Mouse (Mus musculus): Measurements from ENCODE around the gene Morn4. TPM values are rescaled to one million over a fixed set of nuclear protein-coding genes. Genes with fewer than 3 reads are reported as not detected.

The Morn4 gene
- polyA plus RNA-seq, 1 experiment from 2014 or later = 10.5 TPM

GRCm38 (mm10) chr19:42078566-42078965 is 7.6 kb downstream of the Morn4 start:
- H3K4me1 ChIP-seq (replicated peaks; ENCODE audit: control insufficient read depth, insufficient read depth, low read length) = no peaks in the 10 kb centered on the region; the same call in 1 of the 2 replicates
- no peak overlapping the region for H3K9ac ChIP-seq (ENCODE audit: low read depth, low read length)
- no peak overlapping the region for H3K27ac ChIP-seq (ENCODE audit: low read depth, low read length)
- no peak overlapping the region for H3K4me2 ChIP-seq
- 92% methylated on average over 8 of the region's 8 CpGs for WGBS
- DNase-seq (ENCODE audit: low spot score) (no peak), ATAC-seq (replicated peaks; ENCODE audit: low FRiP score) (no peak)
- H3K4me3 ChIP-seq (ENCODE audit: low read depth, low read length) = no peak overlapping the region
- no peaks in the 10 kb centered on the region for H3K27me3 ChIP-seq (replicated peaks; ENCODE audit: control insufficient read depth, insufficient read depth, low read length)
- no peaks in the 10 kb centered on the region for H3K9me3 ChIP-seq (ENCODE audit: control insufficient read depth, low read length)
- no peaks in the 10 kb centered on the region; the same call in 1 of the 2 replicates for H3K36me3 ChIP-seq (ENCODE audit: control insufficient read depth, insufficient read depth, low read length)

GRCm38 (mm10) chr19:42075992-42076391 is 10.2 kb downstream of the Morn4 start:
- ATAC-seq (replicated peaks; ENCODE audit: low FRiP score) (no peak), DNase-seq (ENCODE audit: low spot score) (no peak)
- H3K36me3 ChIP-seq (ENCODE audit: control insufficient read depth, insufficient read depth, low read length) = no peaks in the 10 kb centered on the region; the same call in 1 of the 2 replicates
- H3K4me2 ChIP-seq = no peak overlapping the region
- no peaks in the 10 kb centered on the region; the same call in none of the 2 replicates for H3K4me1 ChIP-seq (replicated peaks; ENCODE audit: control insufficient read depth, insufficient read depth, low read length)
- H3K4me3 ChIP-seq (ENCODE audit: low read depth, low read length) = no peak overlapping the region
- WGBS = 91% methylated on average over 16 of the region's 16 CpGs
- no peak overlapping the region for H3K9ac ChIP-seq (ENCODE audit: low read depth, low read length)
- no peaks in the 10 kb centered on the region for H3K9me3 ChIP-seq (ENCODE audit: control insufficient read depth, low read length)
- no peak overlapping the region for H3K27ac ChIP-seq (ENCODE audit: low read depth, low read length)
- no peaks in the 10 kb centered on the region for H3K27me3 ChIP-seq (replicated peaks; ENCODE audit: control insufficient read depth, insufficient read depth, low read length)

DNA sequence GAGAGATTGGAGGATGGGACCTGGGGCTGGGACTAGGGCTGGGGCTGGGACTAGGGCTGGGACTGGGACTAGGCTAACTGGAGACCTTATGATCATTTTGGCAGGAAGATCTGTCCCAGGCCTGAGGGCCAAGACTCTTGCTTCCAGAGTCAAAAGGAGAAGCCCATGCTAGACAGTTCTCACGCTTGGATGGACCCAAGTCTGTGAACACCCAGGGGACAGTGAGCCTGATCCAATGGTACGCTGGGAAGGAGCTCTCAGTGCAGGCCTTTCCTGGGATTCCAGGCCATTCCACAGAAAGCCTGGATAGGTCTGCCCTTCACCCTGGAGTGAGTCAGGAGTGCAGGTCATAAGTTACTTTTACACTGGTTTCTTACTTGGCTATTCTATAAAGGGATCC is 11.1 kb downstream of the Morn4 start:
- no peak overlapping the region for H3K4me2 ChIP-seq
- DNase-seq (ENCODE audit: low spot score) = no peak
- WGBS = 73% methylated on average over 2 of the region's 2 CpGs

GRCm38 (mm10) chr19:42072802-42073201 is 13.4 kb downstream of the Morn4 start:
- no peaks in the 10 kb centered on the region; the same call in 1 of the 2 replicates for H3K36me3 ChIP-seq (ENCODE audit: control insufficient read depth, insufficient read depth, low read length)
- H3K27ac ChIP-seq (ENCODE audit: low read depth, low read length) = no peak overlapping the region
- no peaks in the 10 kb centered on the region for H3K9me3 ChIP-seq (ENCODE audit: control insufficient read depth, low read length)
- WGBS = 72% methylated on average over 7 of the region's 7 CpGs
- no peak overlapping the region for H3K4me3 ChIP-seq (ENCODE audit: low read depth, low read length)
- no peak overlapping the region for H3K4me2 ChIP-seq
- no peaks in the 10 kb centered on the region for H3K27me3 ChIP-seq (replicated peaks; ENCODE audit: control insufficient read depth, insufficient read depth, low read length)
- H3K4me1 ChIP-seq (replicated peaks; ENCODE audit: control insufficient read depth, insufficient read depth, low read length) = no peaks in the 10 kb centered on the region; the same call in 1 of the 2 replicates
- ATAC-seq (replicated peaks; ENCODE audit: low FRiP score) (no peak), DNase-seq (ENCODE audit: low spot score) (no peak)
- no peak overlapping the region for H3K9ac ChIP-seq (ENCODE audit: low read depth, low read length)

More for the DNA sequence above, 11.1 kb downstream of the Morn4 start:
- H3K4me3 ChIP-seq (ENCODE audit: low read depth, low read length) = no peak overlapping the region
- no peak for ATAC-seq (replicated peaks; ENCODE audit: low FRiP score)
- no peak overlapping the region for H3K9ac ChIP-seq (ENCODE audit: low read depth, low read length)
- H3K4me1 ChIP-seq (replicated peaks; ENCODE audit: control insufficient read depth, insufficient read depth, low read length) = no peaks in the 10 kb centered on the region; the same call in none of the 2 replicates
- H3K36me3 ChIP-seq (ENCODE audit: control insufficient read depth, insufficient read depth, low read length) = no peaks in the 10 kb centered on the region; the same call in 1 of the 2 replicates
- no peaks in the 10 kb centered on the region for H3K27me3 ChIP-seq (replicated peaks; ENCODE audit: control insufficient read depth, insufficient read depth, low read length)
- no peaks in the 10 kb centered on the region for H3K9me3 ChIP-seq (ENCODE audit: control insufficient read depth, low read length)
- H3K27ac ChIP-seq (ENCODE audit: low read depth, low read length) = no peak overlapping the region

GRCm38 (mm10) chr19:42071886-42072608 is 14.1 kb downstream of the Morn4 start:
- H3K9ac ChIP-seq (ENCODE audit: low read depth, low read length) = no peak overlapping the region
- WGBS = 69% methylated on average over 15 of the region's 15 CpGs
- no peak for DNase-seq (ENCODE audit: low spot score)

GRCm38 (mm10) chr19:42071221-42071620 is 14.9 kb downstream of the Morn4 start:
- H3K4me2 ChIP-seq = no peak overlapping the region
- no peaks in the 10 kb centered on the region for H3K27me3 ChIP-seq (replicated peaks; ENCODE audit: control insufficient read depth, insufficient read depth, low read length)
- peak overlapping the region; percentile 25; the same call in 1 of the 2 replicates for H3K27ac ChIP-seq (ENCODE audit: low read depth, low read length)
- H3K4me1 ChIP-seq (replicated peaks; ENCODE audit: control insufficient read depth, insufficient read depth, low read length) = no peaks in the 10 kb centered on the region; the same call in 1 of the 2 replicates
- DNase-seq (ENCODE audit: low spot score) (no peak), ATAC-seq (replicated peaks; ENCODE audit: low FRiP score) (no peak)
- H3K4me3 ChIP-seq (ENCODE audit: low read depth, low read length) = no peak overlapping the region
- no peaks in the 10 kb centered on the region for H3K9me3 ChIP-seq (ENCODE audit: control insufficient read depth, low read length)
- H3K36me3 ChIP-seq (ENCODE audit: control insufficient read depth, insufficient read depth, low read length) = no peaks in the 10 kb centered on the region; the same call in 1 of the 2 replicates
- H3K9ac ChIP-seq (ENCODE audit: low read depth, low read length) = no peak overlapping the region
- WGBS = 67% methylated on average over 7 of the region's 7 CpGs

More at GRCm38 (mm10) chr19:42071886-42072608, 14.1 kb downstream of the Morn4 start:
- no peak overlapping the region for H3K4me2 ChIP-seq
- H3K4me1 ChIP-seq (replicated peaks; ENCODE audit: control insufficient read depth, insufficient read depth, low read length) = no peaks in the 10 kb centered on the region; the same call in 1 of the 2 replicates
- H3K27ac ChIP-seq (ENCODE audit: low read depth, low read length) = peak overlapping the region; percentile 40; the same call in 1 of the 2 replicates
- no peak overlapping the region for H3K4me3 ChIP-seq (ENCODE audit: low read depth, low read length)
- no peaks in the 10 kb centered on the region; the same call in 1 of the 2 replicates for H3K36me3 ChIP-seq (ENCODE audit: control insufficient read depth, insufficient read depth, low read length)
- no peaks in the 10 kb centered on the region for H3K27me3 ChIP-seq (replicated peaks; ENCODE audit: control insufficient read depth, insufficient read depth, low read length)
- H3K9me3 ChIP-seq (ENCODE audit: control insufficient read depth, low read length) = no peaks in the 10 kb centered on the region
- ATAC-seq (replicated peaks; ENCODE audit: low FRiP score) = peak; percentile 39; the same call in 1 of the 2 replicates

- DNase-seq (ENCODE audit: low spot score) (no peak), ATAC-seq (replicated peaks; ENCODE audit: low FRiP score) (no peak)
- no peaks in the 10 kb centered on the region for H3K27me3 ChIP-seq (replicated peaks; ENCODE audit: control insufficient read depth, insufficient read depth, low read length)
- H3K4me2 ChIP-seq = no peak overlapping the region
- 61% methylated on average over 6 of the region's 6 CpGs for WGBS
- H3K4me3 ChIP-seq (ENCODE audit: low read depth, low read length) = no peak overlapping the region
- H3K36me3 ChIP-seq (ENCODE audit: control insufficient read depth, insufficient read depth, low read length) = no peaks in the 10 kb centered on the region
- H3K27ac ChIP-seq (ENCODE audit: low read depth, low read length) = no peak overlapping the region
- no peaks in the 10 kb centered on the region for H3K9me3 ChIP-seq (ENCODE audit: control insufficient read depth, low read length)
- H3K4me1 ChIP-seq (replicated peaks; ENCODE audit: control insufficient read depth, insufficient read depth, low read length) = no peaks in the 10 kb centered on the region; the same call in 1 of the 2 replicates
- H3K9ac ChIP-seq (ENCODE audit: low read depth, low read length) = no peak overlapping the region
These were observed 17.0 kb downstream of the Morn4 start for GRCm38 (mm10) chr19:42069241-42069525.

DNA sequence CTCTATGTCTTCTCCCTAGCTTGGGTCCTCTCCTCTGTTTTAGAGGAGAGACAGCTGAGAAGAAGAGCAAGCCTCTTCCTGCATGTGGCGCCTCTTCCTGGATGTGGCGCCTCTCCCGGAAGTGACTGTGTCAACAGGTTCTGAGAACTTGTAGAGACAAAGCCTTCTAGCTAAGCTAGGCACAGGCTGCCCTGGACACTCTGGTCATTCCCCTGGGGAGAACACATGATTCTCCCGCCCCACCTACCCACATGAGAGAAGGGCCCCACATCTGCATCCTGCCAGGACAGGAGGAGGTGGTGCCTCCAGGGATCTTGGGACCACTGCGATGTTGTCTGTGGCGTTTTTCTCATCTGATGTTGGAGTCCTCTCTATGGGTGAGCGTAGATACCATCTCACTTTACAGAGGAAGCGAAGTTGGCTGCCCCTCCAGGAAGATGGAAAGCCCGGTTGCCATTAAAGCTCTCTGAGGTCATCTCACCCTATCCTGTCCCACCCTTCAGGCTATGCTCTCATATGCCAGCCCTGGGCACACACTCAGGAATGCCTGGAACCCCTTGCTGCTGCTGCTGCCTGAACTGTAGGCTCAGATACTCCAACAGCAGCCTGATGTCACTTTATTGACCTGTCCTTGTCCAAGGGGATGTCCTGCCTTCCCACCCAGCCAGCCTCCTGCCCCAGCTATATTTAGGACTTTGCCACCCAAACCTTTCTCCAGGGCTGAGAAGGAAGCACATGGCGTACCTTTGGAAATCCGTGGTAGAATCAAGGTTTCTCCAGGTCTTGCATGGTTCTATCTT is 17.5 kb downstream of the Morn4 start:
- Histone ChIP-seq H3K9me3 (ENCODE audit: control insufficient read depth, low read length) (no peaks in the 10 kb centered on the region), H3K27me3 (replicated peaks; ENCODE audit: control insufficient read depth, insufficient read depth, low read length) (no peaks in the 10 kb centered on the region), H3K27ac (ENCODE audit: low read depth, low read length) (no peak overlapping the region), H3K4me1 (replicated peaks; ENCODE audit: control insufficient read depth, insufficient read depth, low read length) (no peaks in the 10 kb centered on the region; the same call in 1 of the 2 replicates), H3K4me2 (no peak overlapping the region), H3K4me3 (ENCODE audit: low read depth, low read length) (no peak overlapping the region), H3K9ac (ENCODE audit: low read depth, low read length) (no peak overlapping the region), H3K36me3 (ENCODE audit: control insufficient read depth, insufficient read depth, low read length) (no peaks in the 10 kb centered on the region)
- no peak for ATAC-seq (replicated peaks; ENCODE audit: low FRiP score)
- no peak for DNase-seq (ENCODE audit: low spot score)
- 65% methylated on average over 11 of the region's 11 CpGs for WGBS
